Mouse (Mus musculus): Measurements from ENCODE around the gene 4930558K02Rik. TPM values are rescaled to one million over a fixed set of nuclear protein-coding genes. Genes with fewer than 3 reads are reported as not detected.

The 4930558K02Rik gene
- total and polyA plus RNA-seq, 3 experiments = not detected

DNA sequence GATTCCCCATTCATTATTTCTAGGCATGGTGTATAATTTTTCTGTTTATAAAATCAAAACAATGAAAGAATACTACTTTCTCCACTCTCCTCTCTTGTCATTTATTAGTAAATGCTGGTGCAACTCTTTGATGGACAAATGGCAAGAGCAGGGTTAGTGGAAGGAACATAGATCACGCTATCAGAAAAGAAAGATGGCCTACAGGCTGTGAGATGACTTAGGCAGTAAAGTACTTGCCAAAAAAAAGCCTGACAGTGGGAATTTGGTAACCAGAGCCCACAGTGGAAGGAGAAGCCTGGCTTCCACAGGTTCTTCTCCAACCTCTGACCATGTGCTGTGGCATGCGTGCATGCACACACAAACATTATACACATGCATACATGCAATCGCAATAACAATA lies 84.4 kb downstream of the 4930558K02Rik start:
- no peak overlapping the region for H3K27ac ChIP-seq
- peaks cover 2% of the 10 kb centered on the region; the same call in 1 of the 2 replicates for H3K4me1 ChIP-seq (ENCODE audit: control insufficient read depth, insufficient read depth, low read length)

DNA sequence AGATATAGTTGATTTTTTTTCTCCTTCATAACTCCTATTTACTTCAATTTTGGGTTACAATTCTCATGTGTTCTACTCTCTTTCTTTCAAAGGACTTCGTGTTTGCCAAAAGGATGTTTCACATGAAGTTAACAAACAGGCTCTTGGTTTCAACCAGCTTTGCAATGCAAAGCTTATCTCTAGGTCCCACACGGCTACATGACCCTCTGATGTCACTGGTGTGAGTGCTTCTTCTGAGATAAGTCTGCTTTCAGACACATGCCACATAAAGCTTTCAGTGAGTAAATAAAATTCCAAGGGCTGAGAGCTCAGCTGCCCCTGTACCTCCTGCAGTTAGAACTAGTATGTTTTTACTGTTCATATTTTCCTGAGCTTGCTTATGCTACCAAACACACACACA lies 84.9 kb downstream of the 4930558K02Rik start:
- Histone ChIP-seq H3K27me3 (ENCODE audit: control insufficient read depth, insufficient read depth, low read length) (no peaks in the 10 kb centered on the region), H3K9ac (ENCODE audit: low read depth, low read length) (no peak overlapping the region), H3K4me3 (no peak overlapping the region), H3K4me1 (ENCODE audit: control insufficient read depth, insufficient read depth, low read length) (peaks cover 2% of the 10 kb centered on the region; the same call in 1 of the 2 replicates), H3K27ac (no peak overlapping the region), H3K79me2 (replicated peaks; ENCODE audit: control insufficient read depth, insufficient read depth, low read length) (no peaks in the 10 kb centered on the region), H3K36me3 (ENCODE audit: control insufficient read depth, insufficient read depth, low read length) (no peaks in the 10 kb centered on the region)
- WGBS = 29% methylated on average over 2 of the region's 2 CpGs
- intact Hi-C loops (cut with DNase I) = no loop called here
- TF ChIP-seq EP300 (IDR thresholded peaks at IDR 0.05; ENCODE audit: insufficient read depth, low read depth, low read length) (no peak), CTCF (IDR thresholded peaks at IDR 0.05) (no peak), POLR2A (IDR thresholded peaks at IDR 0.05; ENCODE audit: insufficient read depth, low read depth, low read length) (no peak)
- no peak for DNase-seq

More for the DNA sequence above, 84.4 kb downstream of the 4930558K02Rik start:
- Histone ChIP-seq H3K36me3 (ENCODE audit: control insufficient read depth, insufficient read depth, low read length) (no peaks in the 10 kb centered on the region), H3K9ac (ENCODE audit: low read depth, low read length) (no peak overlapping the region), H3K27me3 (ENCODE audit: control insufficient read depth, insufficient read depth, low read length) (no peaks in the 10 kb centered on the region), H3K79me2 (replicated peaks; ENCODE audit: control insufficient read depth, insufficient read depth, low read length) (no peaks in the 10 kb centered on the region), H3K4me3 (no peak overlapping the region)
- intact Hi-C loops (cut with DNase I) = no loop called here
- 98% methylated on average over 3 of the region's 3 CpGs for WGBS
- TF ChIP-seq POLR2A (IDR thresholded peaks at IDR 0.05; ENCODE audit: insufficient read depth, low read depth, low read length) (no peak), CTCF (IDR thresholded peaks at IDR 0.05) (no peak), EP300 (IDR thresholded peaks at IDR 0.05; ENCODE audit: insufficient read depth, low read depth, low read length) (no peak)
- no peak for DNase-seq

DNA sequence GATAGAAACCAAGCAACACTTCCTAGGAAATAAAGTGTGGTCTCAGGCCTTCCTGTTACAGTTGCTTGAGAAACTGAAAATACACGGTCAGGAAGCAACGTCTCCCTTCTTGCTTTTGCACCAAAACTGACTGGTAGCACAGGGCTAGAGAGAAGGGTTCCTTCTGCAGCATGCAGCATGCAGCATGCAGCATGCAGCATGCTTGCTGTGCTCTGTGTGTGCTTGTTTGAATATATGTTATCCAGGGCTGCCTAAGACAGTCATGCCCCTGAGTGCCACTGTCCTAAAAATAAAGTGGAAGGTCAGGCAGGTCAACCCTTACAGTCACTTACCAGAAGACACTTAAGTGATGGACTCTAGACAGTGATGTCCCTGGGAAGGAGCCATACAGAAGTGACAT lies 85.3 kb downstream of the 4930558K02Rik start:
- H3K4me1 ChIP-seq (ENCODE audit: control insufficient read depth, insufficient read depth, low read length) = peaks cover 2% of the 10 kb centered on the region; the same call in 1 of the 2 replicates
- no peak overlapping the region for H3K27ac ChIP-seq
- TF ChIP-seq CTCF (IDR thresholded peaks at IDR 0.05) (no peak), POLR2A (IDR thresholded peaks at IDR 0.05; ENCODE audit: insufficient read depth, low read depth, low read length) (no peak), EP300 (IDR thresholded peaks at IDR 0.05; ENCODE audit: insufficient read depth, low read depth, low read length) (no peak)
- H3K27me3 ChIP-seq (ENCODE audit: control insufficient read depth, insufficient read depth, low read length) = no peaks in the 10 kb centered on the region
- intact Hi-C loops (cut with DNase I) = no loop called here
- no peak overlapping the region for H3K9ac ChIP-seq (ENCODE audit: low read depth, low read length)
- 27% methylated on average over 2 of the region's 2 CpGs for WGBS
- no peaks in the 10 kb centered on the region for H3K36me3 ChIP-seq (ENCODE audit: control insufficient read depth, insufficient read depth, low read length)
- DNase-seq = no peak
- H3K4me3 ChIP-seq = no peak overlapping the region
- H3K79me2 ChIP-seq (replicated peaks; ENCODE audit: control insufficient read depth, insufficient read depth, low read length) = no peaks in the 10 kb centered on the region

Other genes with a start within 250 kb of the 4930558K02Rik start
- not detected for gene Fasl, start 191.1 kb downstream of the 4930558K02Rik start, total RNA-seq (2021)
- 0.10 TPM in 1 of 2 replicates, not detected in the other for gene Fasl, start 191.1 kb downstream of the 4930558K02Rik start, polyA plus RNA-seq (2012; rRNA removed)
- 10 to 100 TPM; 13.8 to 15.1 TPM for gene Suco, start 103.0 kb downstream of the 4930558K02Rik start, total RNA-seq (2021)
- gene Suco, start 103.0 kb downstream of the 4930558K02Rik start, polyA plus RNA-seq (2012; rRNA removed) = 2.6 and 4.2 TPM in 2 replicates
- gene Pigc, start 10.4 kb downstream of the 4930558K02Rik start, total RNA-seq (2021) = 10 to 100 TPM; 11.3 to 11.5 TPM
- 11.6 and 19.7 TPM in 2 replicates for gene Pigc, start 10.4 kb downstream of the 4930558K02Rik start, polyA plus RNA-seq (2012; rRNA removed)

Measured in heart, adult 2 months (tissue).